Mouse (Mus musculus): ENCODE measurements at regions not wholly inside any gene's neighbourhood (a gene's known extent, or its start where the extent isn't known, plus 50 kb on each side); places are given as distances from the start of the nearest gene placed in this dataset.
"Not testable (repeated sequence)": the region's sequence is repeated elsewhere in the genome, so short reads cannot be mapped to it uniquely, and the experiment has no call there.

GRCm38 (mm10) chr12:29049801-29050200 lies 298.2 kb downstream of the Eipr1 start:
- no peak for DNase-seq (ENCODE audit: low read depth)

GRCm38 (mm10) chr12:29050516-29051251 lies 299.1 kb downstream of the Eipr1 start:
- no peak for DNase-seq (ENCODE audit: low read depth)

DNA sequence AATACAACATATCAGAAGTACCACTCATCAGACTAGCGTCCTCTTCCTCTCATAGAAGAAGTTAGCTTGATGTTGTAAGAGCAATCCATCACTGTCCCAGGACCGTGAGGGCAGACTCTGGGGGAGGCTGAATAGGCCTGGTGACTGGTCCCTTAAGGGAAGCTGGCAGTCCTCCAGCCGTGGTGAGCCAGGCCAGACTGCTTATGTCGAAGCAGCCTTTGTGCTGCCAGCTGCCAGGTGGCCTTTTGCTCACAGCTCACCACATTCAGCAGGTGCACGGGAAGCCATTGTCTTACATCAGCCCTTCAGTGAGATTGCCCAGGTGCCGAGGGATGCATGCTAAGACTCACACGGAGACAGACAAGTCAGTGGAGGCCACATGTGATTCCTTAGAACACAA lies 302.8 kb downstream of the Eipr1 start:
- peak; percentile 16 for DNase-seq (ENCODE audit: low read depth)

GRCm38 (mm10) chr12:29062025-29062637 lies 310.5 kb downstream of the Eipr1 start:
- DNase-seq (ENCODE audit: low read depth): no peak

- DNase-seq (ENCODE audit: low read depth): no peak
Observed at GRCm38 (mm10) chr12:29062801-29063200, 311.2 kb downstream of the Eipr1 start.

GRCm38 (mm10) chr12:29068180-29068579 lies 316.6 kb downstream of the Eipr1 start:
- DNase-seq (ENCODE audit: low read depth): no peak

GRCm38 (mm10) chr12:29075096-29075852 lies 323.7 kb downstream of the Eipr1 start:
- no peak for DNase-seq (ENCODE audit: low read depth)

DNA sequence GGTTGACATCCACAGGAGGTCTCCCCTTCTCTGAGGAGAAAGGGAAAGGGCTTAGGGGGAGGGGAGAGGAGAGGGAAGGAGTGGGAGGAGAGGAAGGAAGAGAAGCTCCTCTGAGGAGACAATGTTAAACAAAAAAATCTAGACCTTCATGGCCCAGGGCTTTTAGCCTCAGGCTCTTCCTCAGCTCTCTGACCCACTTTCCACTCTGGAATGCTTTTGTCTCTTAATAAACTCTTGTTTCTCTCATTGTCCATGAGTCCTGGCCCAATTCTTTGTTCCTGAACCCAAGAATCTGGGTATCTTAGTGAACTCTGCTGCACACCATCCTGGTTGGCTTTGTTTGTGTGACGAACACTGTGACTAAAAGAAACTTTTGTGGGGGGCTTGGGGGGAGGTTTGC lies 325.0 kb downstream of the Eipr1 start:
- no peak for DNase-seq (ENCODE audit: low read depth)

DNA sequence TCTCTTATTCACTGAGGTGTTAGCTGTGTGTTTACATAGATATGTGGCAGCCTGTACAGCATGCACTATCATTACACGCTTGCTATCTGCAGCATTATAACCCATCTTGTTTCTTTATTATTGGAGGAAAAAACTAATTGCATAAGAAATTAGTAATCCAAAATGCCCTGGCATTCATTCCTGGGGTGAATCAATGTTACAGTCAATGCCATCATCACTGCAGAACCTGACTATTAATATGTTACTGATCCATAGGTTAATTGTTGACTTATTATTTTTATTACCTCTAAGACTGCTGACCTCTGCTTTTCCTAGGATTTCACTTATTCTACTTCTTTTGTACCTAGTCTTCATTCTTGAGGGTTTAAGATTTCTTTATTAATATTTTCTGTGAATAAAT lies 327.4 kb downstream of the Eipr1 start:
- no peak for DNase-seq (ENCODE audit: low read depth)

DNA sequence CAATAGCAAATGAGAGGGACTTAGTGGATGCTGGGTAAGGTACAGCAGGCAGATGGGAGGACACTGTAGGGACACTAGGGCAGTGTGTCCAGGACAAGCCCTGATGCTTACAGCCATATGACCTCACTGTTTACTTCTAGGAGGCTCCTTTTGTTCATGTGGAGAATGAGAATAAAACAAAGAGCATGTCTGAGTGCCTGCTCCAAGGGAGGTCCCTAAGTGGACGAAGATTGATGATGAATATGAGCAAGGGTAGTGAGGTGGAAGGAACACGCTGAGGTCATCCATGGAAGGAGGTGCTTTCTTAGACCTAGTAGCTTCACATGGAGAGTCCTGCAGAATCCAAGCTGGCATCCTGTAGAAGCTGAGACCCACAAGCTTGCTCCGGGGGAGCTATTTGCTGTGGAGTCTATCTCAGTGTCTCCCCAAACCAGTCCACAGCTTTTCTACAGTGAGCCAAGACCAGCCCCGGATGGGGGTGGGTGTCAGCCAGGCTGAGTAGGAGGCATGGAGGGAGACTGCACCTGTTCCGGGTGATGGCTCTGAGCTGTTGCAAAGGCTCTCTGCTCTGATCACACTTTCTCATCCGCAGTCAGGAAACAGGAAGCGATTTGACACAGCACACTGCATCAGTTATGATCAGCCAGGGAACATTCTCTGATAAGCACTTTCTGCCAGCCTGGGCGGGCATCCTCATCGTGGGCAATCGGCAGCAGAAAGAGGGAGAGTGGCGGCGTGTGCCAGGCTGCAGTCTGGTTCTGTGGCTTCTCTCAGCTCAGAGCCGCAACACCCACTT lies 332.0 kb downstream of the Eipr1 start:
- no peak for DNase-seq (ENCODE audit: low read depth)

DNA sequence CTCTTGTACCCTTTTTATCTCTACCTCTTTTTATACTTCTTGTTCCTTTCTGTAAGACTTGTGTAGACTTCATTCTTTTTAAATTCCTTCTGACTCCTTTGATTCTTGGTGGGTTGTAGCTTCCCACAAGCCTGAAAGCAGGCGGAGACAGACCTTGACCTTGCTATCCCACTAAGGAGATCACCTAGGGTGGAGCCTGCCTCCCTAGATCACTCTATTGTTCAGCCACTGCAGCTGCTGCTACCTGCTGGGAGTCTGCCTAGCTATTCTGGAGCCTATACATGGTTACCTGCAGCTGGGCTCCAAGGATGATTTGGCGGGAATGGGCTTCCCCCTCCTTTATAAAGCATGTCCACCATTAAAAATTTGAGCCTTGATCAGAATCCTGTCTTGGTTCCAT lies 335.6 kb downstream of the Eipr1 start:
- not testable (repeated sequence) for DNase-seq (ENCODE audit: low read depth)

- DNase-seq (ENCODE audit: low read depth): no peak
Observed at GRCm38 (mm10) chr12:29089634-29090033, 338.0 kb downstream of the Eipr1 start.

DNA sequence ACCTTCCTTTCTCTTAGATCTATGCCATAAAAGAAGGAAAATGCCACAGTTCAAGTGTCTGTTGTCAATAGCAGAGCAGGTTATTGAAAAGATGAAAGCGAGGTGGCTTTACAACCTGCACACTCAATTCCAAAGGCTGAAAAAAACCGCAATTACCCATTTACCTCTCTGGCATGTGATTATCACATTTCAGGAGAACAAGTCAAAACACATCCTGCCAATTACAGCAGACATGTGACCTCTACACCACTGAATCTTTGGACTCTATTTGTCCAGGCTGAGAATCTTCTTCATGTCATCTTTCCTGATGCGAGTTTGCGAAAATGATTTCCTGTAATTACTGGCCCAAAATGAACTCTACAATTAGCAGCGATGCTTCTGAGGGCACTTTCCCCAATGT lies 338.8 kb downstream of the Eipr1 start:
- no peak for DNase-seq (ENCODE audit: low read depth)

GRCm38 (mm10) chr12:29095406-29096032 lies 343.9 kb downstream of the Eipr1 start:
- DNase-seq (ENCODE audit: low read depth): no peak

- DNase-seq (ENCODE audit: low read depth): no peak
Observed at GRCm38 (mm10) chr12:29096033-29096913, 344.7 kb downstream of the Eipr1 start.

GRCm38 (mm10) chr12:29100042-29100570 lies 348.5 kb downstream of the Eipr1 start:
- DNase-seq (ENCODE audit: low read depth): no peak

- DNase-seq (ENCODE audit: low read depth): no peak
Observed at GRCm38 (mm10) chr12:29106893-29107719, 355.5 kb downstream of the Eipr1 start.

DNA sequence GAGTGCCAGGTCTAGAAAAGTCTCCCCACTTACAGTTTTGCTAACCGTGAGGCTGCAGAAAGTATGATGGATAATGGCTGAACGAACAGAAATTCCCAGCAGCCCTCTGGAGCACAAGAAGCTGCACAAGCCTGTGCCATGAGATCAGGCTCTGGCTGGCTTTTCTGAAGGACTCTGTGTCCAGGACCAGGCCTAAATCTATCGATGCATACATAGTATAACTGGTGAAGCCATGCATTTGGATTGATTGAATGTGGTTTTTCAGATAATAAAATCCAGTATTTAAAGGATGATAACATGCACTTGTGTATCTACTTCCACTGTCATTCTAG lies 356.1 kb downstream of the Eipr1 start:
- DNase-seq (ENCODE audit: low read depth): no peak

GRCm38 (mm10) chr12:29118336-29118735 lies 366.7 kb downstream of the Eipr1 start:
- no peak for DNase-seq (ENCODE audit: low read depth)

DNA sequence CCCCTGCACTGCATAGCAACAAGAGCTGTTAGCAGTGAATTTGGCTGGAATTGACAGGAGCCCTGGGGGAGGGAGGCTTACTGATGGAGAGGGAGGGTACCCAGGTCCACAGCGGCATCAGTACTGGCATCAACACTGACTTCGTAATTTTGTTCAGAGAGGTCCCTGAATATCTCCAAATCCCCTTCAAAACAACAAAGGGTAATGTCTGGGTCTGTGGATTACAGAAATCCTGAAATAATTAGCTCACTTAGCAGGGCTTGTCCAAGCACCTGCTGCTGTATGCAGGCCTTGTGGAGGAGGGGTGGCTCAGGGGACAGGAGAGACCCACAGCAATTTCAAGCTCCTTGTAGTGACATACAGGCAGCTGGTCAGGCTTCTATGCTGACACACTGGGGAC lies 369.6 kb downstream of the Eipr1 start:
- DNase-seq (ENCODE audit: low read depth): no peak
